Mouse (Mus musculus) stomach, postnatal 0 days (tissue): ENCODE results near the gene Esm1.

Experiments
- CTCF ChIP-seq: IDR thresholded peaks from 2 replicates; pipeline ENCODE4 v1.5.1; 2016; ENCODE audit warnings: antibody characterized with exemption, low read depth, mild to moderate bottlenecking, moderate library complexity
- EP300 ChIP-seq: optimal IDR thresholded peaks from 2 replicates; pipeline ENCODE3; 2016; ENCODE audit warnings: antibody characterized with exemption

DNA sequence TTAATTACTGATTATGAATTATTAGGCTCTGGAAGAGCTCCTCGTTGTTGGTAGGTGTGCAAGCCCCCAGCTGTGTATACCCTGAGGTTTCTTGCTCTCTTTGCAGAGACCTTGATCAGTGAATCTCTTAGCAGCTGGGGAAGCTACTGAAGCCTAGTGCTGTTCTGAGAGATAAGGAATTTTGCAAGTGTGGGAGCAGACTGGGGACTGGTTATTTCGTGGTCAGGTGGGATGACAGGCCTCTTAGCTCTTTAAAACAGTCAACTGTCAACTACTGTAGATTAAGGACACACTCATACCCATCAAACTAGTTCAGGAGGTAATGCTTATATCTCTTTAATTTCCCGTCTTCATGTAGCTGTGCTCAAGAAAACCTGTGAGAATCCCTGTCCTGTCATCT, 2.9 kb downstream of the Esm1 start:
- TF ChIP-seq EP300 (no peak), CTCF (no peak)
